Mouse (Mus musculus) adrenal gland, postnatal 4 days (tissue): ENCODE measurements around the gene Itgb3bp. TPM values are rescaled to one million over a fixed set of nuclear protein-coding genes. Genes with fewer than 3 reads are reported as not detected.

Source experiments
- DNase-seq, 2 experiments: peaks; one replicate each; pipeline ENCODE4 v3.0.0; 2021 to 2022; ENCODE audit warnings: low spot score in 2 of 2, mixed read lengths in 2 of 2
- total RNA-seq, 2 experiments: library from RNA; stranded (reverse); gene quantifications; 2 replicates each; pipeline ENCODE4 v1.2.3; 2021

Itgb3bp gene
- total RNA-seq, 2 experiments from 2014 or later = 11.1 to 11.6 TPM

DNA sequence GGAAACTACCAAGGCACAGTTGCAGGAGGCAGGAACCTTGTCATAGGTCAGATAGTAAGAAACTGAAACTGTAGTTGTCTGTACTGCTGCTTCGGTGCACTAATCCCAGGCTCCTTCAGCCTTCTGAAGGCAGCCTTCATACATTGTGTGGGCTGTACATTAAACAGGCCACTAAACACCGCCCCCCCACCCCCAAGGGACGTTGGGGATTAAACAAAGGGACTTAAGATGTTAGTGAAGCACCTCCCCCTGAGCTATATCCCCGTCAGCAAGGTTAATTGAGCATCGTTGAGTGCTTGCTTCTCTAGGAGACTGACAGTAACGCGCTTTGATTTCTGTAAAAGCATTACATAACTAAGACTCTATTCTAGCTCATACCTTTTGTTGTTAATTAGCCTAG is 189.8 kb downstream of the Itgb3bp start:
- no peak for DNase-seq

DNA sequence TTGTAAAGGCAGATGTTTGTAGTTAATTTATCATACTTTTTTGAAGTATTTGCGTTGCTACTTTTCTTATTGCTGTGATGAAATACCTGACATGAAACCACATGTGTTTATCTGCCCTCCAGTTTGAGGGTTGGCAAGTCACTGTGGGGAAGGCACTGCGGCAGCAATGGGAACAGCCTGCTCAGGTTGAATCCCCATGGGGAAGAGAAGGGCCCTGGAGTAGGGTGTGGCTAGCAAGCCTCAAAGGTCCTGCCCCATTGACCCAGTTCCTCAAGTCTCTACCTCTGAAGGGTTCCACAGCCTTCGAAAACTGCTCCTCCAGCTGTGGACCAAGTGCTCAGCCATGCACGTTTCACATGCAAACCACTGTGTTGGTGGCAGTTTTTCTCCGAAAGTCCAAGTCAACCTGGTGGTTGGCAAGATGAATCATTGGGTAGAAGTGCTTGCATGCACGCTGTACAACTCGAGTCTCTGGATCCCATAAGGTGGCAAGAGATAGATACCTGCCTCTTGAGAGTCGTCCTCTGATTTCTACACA is 203.6 kb downstream of the Itgb3bp start:
- no peak for DNase-seq

DNA sequence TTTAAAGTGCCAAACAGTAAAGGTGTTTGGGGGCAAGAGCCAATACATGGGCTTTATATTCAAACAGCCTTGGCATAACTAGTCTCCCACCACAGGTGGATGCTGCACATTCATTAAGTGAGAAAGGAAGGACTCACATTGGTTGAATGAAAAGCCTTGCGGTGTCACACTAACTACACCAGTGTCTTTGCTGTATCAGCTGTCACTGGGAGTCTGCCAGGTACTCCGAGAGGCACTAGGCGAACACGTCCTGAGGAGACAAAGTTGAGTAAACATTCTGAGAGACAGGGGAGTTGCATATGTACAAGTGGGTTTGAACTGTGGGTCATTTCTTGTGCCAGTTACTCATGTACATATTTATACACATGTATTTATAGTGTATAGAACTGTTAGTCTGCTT is 205.3 kb downstream of the Itgb3bp start:
- DNase-seq = no peak

DNA sequence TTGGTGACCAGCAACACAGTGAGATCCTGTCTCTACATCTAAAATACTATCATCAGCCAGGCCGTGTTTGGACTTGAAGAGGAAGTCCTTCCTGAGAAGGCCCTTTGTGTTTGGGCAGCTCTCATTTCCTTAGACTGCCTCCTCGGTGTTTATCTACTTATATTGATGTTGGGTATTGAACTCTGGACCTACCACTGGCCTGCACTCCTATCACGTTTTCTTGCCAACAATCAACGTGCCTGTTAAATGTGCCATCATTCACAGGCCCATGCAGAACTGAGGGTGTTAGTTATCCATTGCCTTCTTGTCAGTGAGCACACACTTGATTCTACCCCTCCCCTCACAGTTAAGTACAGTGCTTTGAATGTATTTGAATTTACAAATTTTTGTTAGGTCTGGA is 211.7 kb downstream of the Itgb3bp start:
- no peak for DNase-seq

DNA sequence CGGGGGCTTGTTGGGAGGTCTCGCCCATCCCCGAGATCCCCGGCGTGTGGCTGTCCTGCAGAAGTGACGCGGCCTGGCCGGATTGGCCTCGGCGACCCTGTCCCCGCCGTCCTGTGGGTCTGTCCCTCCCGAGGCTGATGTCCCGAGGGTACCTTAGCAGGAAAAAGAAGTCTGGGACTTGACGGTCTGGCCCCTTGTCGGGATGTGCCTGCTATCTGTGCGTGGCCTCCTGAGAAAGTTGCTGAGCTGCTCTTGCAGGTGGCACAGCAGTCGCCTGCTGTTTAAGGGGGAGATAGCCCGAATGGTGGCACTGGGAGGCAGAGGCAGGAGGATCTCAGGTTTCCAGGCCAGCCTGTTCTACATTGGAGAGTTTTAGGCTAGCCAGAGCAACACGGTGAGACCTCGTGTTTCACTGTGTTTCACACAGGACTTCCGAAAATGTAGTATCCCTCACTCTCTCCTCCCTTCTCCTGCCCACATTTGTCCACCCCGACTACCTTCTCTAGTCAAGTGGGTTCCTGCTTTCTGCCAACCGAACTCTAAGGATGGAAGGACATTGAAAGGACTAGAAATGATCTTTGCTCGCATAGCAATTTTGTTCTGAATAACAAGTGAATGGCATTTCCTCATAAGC is 213.7 kb downstream of the Itgb3bp start:
- no peak for DNase-seq

Other genes with a start within 250 kb of the Itgb3bp start
- gene Alg6, start 214.1 kb downstream of the Itgb3bp start, total RNA-seq = 10 to 100 TPM; 17.0 to 18.8 TPM
- gene Efcab7, start 100.6 kb downstream of the Itgb3bp start, total RNA-seq = 10 to 100 TPM; 10.9 to 13.8 TPM
- gene Pgm1, start 399 bp downstream of the Itgb3bp start, total RNA-seq = 10 to 100 TPM; 86.5 to 99.5 TPM
- 10 to 100 TPM; 12.0 to 13.6 TPM for gene Ror1, start 166.0 kb upstream of the Itgb3bp start, total RNA-seq